Comparison of ENCODE assay signal across 8 mouse cellular contexts in genomic region chr10:59149956-59150383, GRCm38 (mm10).
DNase-seq lines count a peak whose midpoint lies in the region; ATAC-seq and TF ChIP-seq lines count a peak whose summit lies in the region.

No protein-coding gene starts in this region.

- TF ChIP-seq CTCF in C2C12 (IDR thresholded peaks at IDR 0.05; ENCODE audit: control insufficient read depth, insufficient read depth, insufficient read length): peak; percentile 36

- no peaks in the 10 kb centered on the region for H3K79me3 ChIP-seq in C2C12 (ENCODE audit: low read depth)

- peak; percentile 98 for ATAC-seq in common myeloid progenitor, adult 5-6 weeks (replicated peaks; ENCODE audit: low read depth, poor library complexity, severe bottlenecking)
- ATAC-seq in intestine, embryonic 15.5 days: no peak; the same call in 1 of the 2 replicates
- peak; percentile 75; the same call in 1 of the 2 replicates for ATAC-seq in limb, embryonic 13.5 days (ENCODE audit: low FRiP score, low read depth)

- no peaks in the 10 kb centered on the region for H3K27me3 ChIP-seq in C2C12 (ENCODE audit: control insufficient read depth, insufficient read depth, insufficient read length)
- peaks cover 2% of the 10 kb centered on the region; the same call in 1 of the 2 replicates for H3K27me3 ChIP-seq in intestine, embryonic 15.5 days (replicated peaks)
- H3K27me3 ChIP-seq in limb, embryonic 13.5 days: no peaks in the 10 kb centered on the region

- H3K79me2 ChIP-seq in C2C12 (ENCODE audit: control insufficient read depth, insufficient read depth): no peaks in the 10 kb centered on the region

- no peaks in the 10 kb centered on the region for H3K36me3 ChIP-seq in C2C12 (ENCODE audit: control insufficient read depth, insufficient read depth)
- H3K36me3 ChIP-seq in intestine, embryonic 15.5 days: no peaks in the 10 kb centered on the region
- H3K36me3 ChIP-seq in limb, embryonic 13.5 days: no peaks in the 10 kb centered on the region; the same call in 1 of the 2 replicates

- no peaks in the 10 kb centered on the region for H3K9me3 ChIP-seq in intestine, embryonic 15.5 days
- no peaks in the 10 kb centered on the region for H3K9me3 ChIP-seq in limb, embryonic 13.5 days

- no peak overlapping the region for H3ac ChIP-seq in C2C12 (ENCODE audit: control insufficient read depth, insufficient read length, low read depth)

- peak; percentile 41 for DNase-seq in MN1 (ENCODE audit: low spot score)
- DNase-seq in gastrocnemius, postnatal 36 days: peak; percentile 11 to 25
- DNase-seq in neural tube, embryonic 10.5 days (ENCODE audit: extremely low spot score, low spot score): peak; percentile 47
- no peak for DNase-seq in natural killer cell, adult 2 months (ENCODE audit: low spot score in 2 of 2)

- H3K4me2 ChIP-seq in intestine, embryonic 15.5 days (replicated peaks): 0 out of 2 replicates have a peak overlapping the region, but pooled peaks have one; percentile 17
- H3K4me2 ChIP-seq in limb, embryonic 13.5 days (replicated peaks): peak overlapping the region; percentile 36

- no peak overlapping the region for H3K27ac ChIP-seq in intestine, embryonic 15.5 days
- no peak overlapping the region for H3K27ac ChIP-seq in limb, embryonic 13.5 days

- no peak overlapping the region for H3K9ac ChIP-seq in intestine, embryonic 15.5 days
- H3K9ac ChIP-seq in limb, embryonic 13.5 days: no peak overlapping the region

- no peak overlapping the region for H3K4me3 ChIP-seq in C2C12 (ENCODE audit: insufficient read depth, poor library complexity, severe bottlenecking)
- H3K4me3 ChIP-seq in intestine, embryonic 15.5 days (replicated peaks): no peak overlapping the region
- H3K4me3 ChIP-seq in limb, embryonic 13.5 days: no peak overlapping the region

- intact Hi-C loops in gastrocnemius, postnatal 36 days (cut with DNase I): loop anchor here (1.0 to 2.0 kb wide), 2 partner anchors 41 to 337 kb away; partner anchors contain the start of gene Sh3rf3

- no peaks in the 10 kb centered on the region for H3K4me1 ChIP-seq in intestine, embryonic 15.5 days (replicated peaks)
- H3K4me1 ChIP-seq in limb, embryonic 13.5 days: no peaks in the 10 kb centered on the region

- WGBS in intestine, embryonic 15.5 days: 32% methylated on average over 8 of the region's 8 CpGs
- 13% methylated on average over 8 of the region's 8 CpGs for WGBS in limb, embryonic 13.5 days

TF ChIP-seq in C2C12, 6 proteins besides CTCF, POLR2A, EP300 and RAD21:
- no peak for TF ChIP-seq CEBPB (IDR thresholded peaks at IDR 0.05; ENCODE audit: low read depth)
- peak; percentile 64 for TF ChIP-seq USF1 (IDR thresholded peaks at IDR 0.05; ENCODE audit: low read depth)
- TF ChIP-seq FOSL1 (IDR thresholded peaks at IDR 0.05; ENCODE audit: insufficient read depth, low read length, poor library complexity, severe bottlenecking): no peak
- no peak for TF ChIP-seq MYOG (IDR thresholded peaks at IDR 0.05; ENCODE audit: control insufficient read depth, extremely low read depth, insufficient read length)
- TF ChIP-seq MYOD1 (IDR thresholded peaks at IDR 0.05; ENCODE audit: control insufficient read depth, insufficient read length, low read depth): no peak
- peak; percentile 54 for TF ChIP-seq MAX (IDR thresholded peaks at IDR 0.05)

Comparison
In these comparisons a context has a peak if more than half of its experiments do, and no peak if none do; other contexts are left out.
1. DNase-seq: peak in MN1 (single experiment), gastrocnemius, postnatal 36 days (2 of 2) and neural tube, embryonic 10.5 days (single experiment); none in natural killer cell, adult 2 months (0 of 2).